Mouse (Mus musculus) neural tube, embryonic 13.5 days (tissue): ENCODE measurements around the gene Chtf18. TPM values are rescaled to one million over a fixed set of nuclear protein-coding genes. Genes with fewer than 3 reads are reported as not detected.
"Not testable (repeated sequence)": the region's sequence is repeated elsewhere in the genome, so short reads cannot be mapped to it uniquely, and the experiment has no call there.

ENCODE experiments used
- ATAC-seq: fragments of 200-750 bp; cut with Nextera tagmentation; 2 replicates; pipeline ENCODE4 v1.8.0; 2017; ENCODE audit warnings: low read depth, mild to moderate bottlenecking, moderate TSS enrichment, moderate library complexity
- H3K27ac ChIP-seq: fragments of 300-500 bp; sonication (generic); replicated peaks from 2 replicates; pipeline ENCODE4 v1.5.1; 2015; ENCODE audit warnings: moderate library complexity, mild to moderate bottlenecking, inconsistent platforms
- H3K27me3 ChIP-seq: fragments of 300-500 bp; sonication (generic); 2 replicates; pipeline ENCODE4 v1.6.1; 2015; ENCODE audit warnings: mild to moderate bottlenecking, inconsistent platforms
- H3K36me3 ChIP-seq: fragments of 300-500 bp; sonication (generic); 2 replicates; pipeline ENCODE4 v1.6.1; 2015; ENCODE audit warnings: mild to moderate bottlenecking, inconsistent platforms
- H3K4me1 ChIP-seq: fragments of 300-500 bp; sonication (generic); replicated peaks from 2 replicates; pipeline ENCODE4 v1.6.1; 2015; ENCODE audit warnings: inconsistent platforms
- H3K4me2 ChIP-seq: fragments of 300-500 bp; sonication (generic); 2 replicates; pipeline ENCODE4 v1.6.1; 2015; ENCODE audit warnings: inconsistent platforms, mild to moderate bottlenecking, moderate library complexity
- H3K4me3 ChIP-seq: fragments of 300-500 bp; sonication (generic); 2 replicates; pipeline ENCODE4 v1.5.1; 2015; ENCODE audit warnings: mild to moderate bottlenecking, inconsistent platforms
- H3K9ac ChIP-seq: fragments of 300-500 bp; sonication (generic); 2 replicates; pipeline ENCODE4 v1.6.1; 2015; ENCODE audit warnings: moderate library complexity, mild to moderate bottlenecking, inconsistent platforms
- H3K9me3 ChIP-seq: fragments of 300-500 bp; sonication (generic); 2 replicates; pipeline ENCODE4 v1.6.1; 2016; ENCODE audit warnings: inconsistent platforms
- WGBS: fragments of 180-500 bp; shearing (Covaris S2); methylation state at CpG from one replicate; pipeline ENCODE4 v1.1.7; 2015; 5-methylcytosine and 5-hydroxymethylcytosine counted together
- polyA plus RNA-seq: library from polyadenylated mRNA; unstranded; fragments of >200 nt; fragmentation: Nextera tagmentation; extraction: Ambion mirVana; gene quantifications from 2 replicates; pipeline ENCODE4 v1.2.1, GENCODE M21; 2015

The Chtf18 gene
- polyA plus RNA-seq, 1 experiment from 2014 or later: 7.3 TPM

GRCm38 (mm10) chr17:25755086-25755485 lies 27.9 kb upstream of the Chtf18 start:
- WGBS: 81% methylated on average over 4 of the region's 4 CpGs
- ATAC-seq: no peak
- peaks cover 16% of the 10 kb centered on the region for H3K27me3 ChIP-seq
- H3K4me1 ChIP-seq: peaks cover 8% of the 10 kb centered on the region
- H3K27ac ChIP-seq: no peak overlapping the region
- H3K4me3 ChIP-seq: no peak overlapping the region
- no peaks in the 10 kb centered on the region for H3K36me3 ChIP-seq
- no peak overlapping the region for H3K4me2 ChIP-seq
- 0 out of 2 replicates have a peak overlapping the region, but pooled peaks have one; percentile 17 for H3K9ac ChIP-seq
- H3K9me3 ChIP-seq: no peaks in the 10 kb centered on the region

GRCm38 (mm10) chr17:25754241-25754640 lies 27.0 kb upstream of the Chtf18 start, which contains the start of gene Msln:
Msln (minus strand) TSS chr17:25754378.
- no peak for ATAC-seq
- Histone ChIP-seq H3K36me3 (no peaks in the 10 kb centered on the region), H3K4me1 (peaks cover 8% of the 10 kb centered on the region), H3K9ac (no peak within 1 kb of the TSS), H3K4me3 (no peak within 1 kb of the TSS), H3K4me2 (no peak within 1 kb of the TSS), H3K9me3 (no peaks in the 10 kb centered on the region), H3K27me3 (peaks cover 12% of the 10 kb centered on the region), H3K27ac (no peak within 1 kb of the TSS)
- WGBS: 86% methylated on average over 9 of the region's 9 CpGs

- peaks cover 8% of the 10 kb centered on the region for H3K4me1 ChIP-seq
- H3K4me2 ChIP-seq: no peak overlapping the region
- peak overlapping the region; percentile 43; the same call in 1 of the 2 replicates for H3K9ac ChIP-seq
- ATAC-seq: no peak
- H3K4me3 ChIP-seq: no peak overlapping the region
- H3K36me3 ChIP-seq: no peaks in the 10 kb centered on the region
- H3K27ac ChIP-seq: no peak overlapping the region; the same call in 1 of the 2 replicates
- WGBS: 54% methylated on average over 5 of the region's 5 CpGs
- H3K9me3 ChIP-seq: no peaks in the 10 kb centered on the region
- no peaks in the 10 kb centered on the region; the same call in 1 of the 2 replicates for H3K27me3 ChIP-seq
These were observed 24.2 kb upstream of the Chtf18 start for GRCm38 (mm10) chr17:25751446-25751845.

GRCm38 (mm10) chr17:25749314-25749713 lies 22.1 kb upstream of the Chtf18 start:
- ATAC-seq: no peak
- 89% methylated on average over 6 of the region's 6 CpGs for WGBS

GRCm38 (mm10) chr17:25748238-25748637 lies 21.0 kb upstream of the Chtf18 start:
- Histone ChIP-seq H3K36me3 (no peaks in the 10 kb centered on the region), H3K27me3 (no peaks in the 10 kb centered on the region; the same call in 1 of the 2 replicates), H3K4me1 (peaks cover 8% of the 10 kb centered on the region), H3K9ac (no peak overlapping the region), H3K4me3 (no peak overlapping the region), H3K9me3 (no peaks in the 10 kb centered on the region), H3K4me2 (no peak overlapping the region), H3K27ac (no peak overlapping the region)
- ATAC-seq: no peak
- WGBS: 91% methylated on average over 4 of the region's 4 CpGs

More at GRCm38 (mm10) chr17:25749314-25749713, 22.1 kb upstream of the Chtf18 start:
- peaks cover 8% of the 10 kb centered on the region for H3K4me1 ChIP-seq
- H3K36me3 ChIP-seq: no peaks in the 10 kb centered on the region
- H3K27ac ChIP-seq: no peak overlapping the region
- no peak overlapping the region for H3K9ac ChIP-seq
- H3K4me3 ChIP-seq: no peak overlapping the region
- H3K9me3 ChIP-seq: no peaks in the 10 kb centered on the region
- H3K27me3 ChIP-seq: no peaks in the 10 kb centered on the region; the same call in 1 of the 2 replicates
- no peak overlapping the region for H3K4me2 ChIP-seq

- no peaks in the 10 kb centered on the region; the same call in 1 of the 2 replicates for H3K27me3 ChIP-seq
- no peaks in the 10 kb centered on the region for H3K4me1 ChIP-seq
- no peak overlapping the region for H3K4me3 ChIP-seq
- H3K27ac ChIP-seq: no peak overlapping the region
- H3K9me3 ChIP-seq: no peaks in the 10 kb centered on the region
- H3K4me2 ChIP-seq: no peak overlapping the region
- no peaks in the 10 kb centered on the region for H3K36me3 ChIP-seq
- no peak overlapping the region for H3K9ac ChIP-seq
- WGBS: 85% methylated on average over 10 of the region's 10 CpGs
- ATAC-seq: no peak
These were observed 17.1 kb upstream of the Chtf18 start for GRCm38 (mm10) chr17:25744311-25744710.

GRCm38 (mm10) chr17:25743831-25744230 lies 16.6 kb upstream of the Chtf18 start:
- WGBS: 95% methylated on average over 9 of the region's 9 CpGs

GRCm38 (mm10) chr17:25741471-25741870 lies 14.3 kb upstream of the Chtf18 start:
- not testable (repeated sequence) for H3K27me3 ChIP-seq, H3K4me3 ChIP-seq, H3K4me1 ChIP-seq, H3K9ac ChIP-seq, H3K27ac ChIP-seq, H3K9me3 ChIP-seq, ATAC-seq, H3K4me2 ChIP-seq, H3K36me3 ChIP-seq
- 74% methylated on average over 12 of the region's 12 CpGs for WGBS

More at GRCm38 (mm10) chr17:25743831-25744230, 16.6 kb upstream of the Chtf18 start:
- no peak for ATAC-seq
- no peak overlapping the region for H3K9ac ChIP-seq
- no peaks in the 10 kb centered on the region for H3K9me3 ChIP-seq
- no peaks in the 10 kb centered on the region for H3K4me1 ChIP-seq
- H3K27me3 ChIP-seq: no peaks in the 10 kb centered on the region; the same call in 1 of the 2 replicates
- H3K4me2 ChIP-seq: no peak overlapping the region
- no peak overlapping the region for H3K27ac ChIP-seq
- no peaks in the 10 kb centered on the region for H3K36me3 ChIP-seq
- no peak overlapping the region for H3K4me3 ChIP-seq

- Histone ChIP-seq H3K4me2 (no peak overlapping the region), H3K9me3 (no peaks in the 10 kb centered on the region), H3K4me1 (no peaks in the 10 kb centered on the region), H3K4me3 (no peak overlapping the region), H3K9ac (no peak overlapping the region), H3K36me3 (no peaks in the 10 kb centered on the region), H3K27ac (no peak overlapping the region), H3K27me3 (no peaks in the 10 kb centered on the region)
- no peak for ATAC-seq
- WGBS: 88% methylated on average over 7 of the region's 7 CpGs
These were observed 11.6 kb upstream of the Chtf18 start for GRCm38 (mm10) chr17:25738861-25739260.

GRCm38 (mm10) chr17:25735745-25736144 lies 8.5 kb upstream of the Chtf18 start, which contains the start of gene Mslnl:
Mslnl (plus strand) TSS chr17:25736042.
- no peaks in the 10 kb centered on the region for H3K9me3 ChIP-seq
- WGBS: 84% methylated on average over 3 of the region's 3 CpGs
- ATAC-seq: no peak
- no peaks in the 10 kb centered on the region for H3K27me3 ChIP-seq
- H3K36me3 ChIP-seq: peaks cover 5% of the 10 kb centered on the region
- H3K4me3 ChIP-seq: no peak within 1 kb of the TSS
- H3K9ac ChIP-seq: no peak within 1 kb of the TSS
- H3K4me2 ChIP-seq: no peak within 1 kb of the TSS
- no peak within 1 kb of the TSS for H3K27ac ChIP-seq
- 0 out of 2 replicates have a peak, but pooled peaks cover 3% of the 10 kb centered on the region for H3K4me1 ChIP-seq

GRCm38 (mm10) chr17:25735246-25735645 lies 8.0 kb upstream of the Chtf18 start:
- H3K27me3 ChIP-seq: no peaks in the 10 kb centered on the region
- no peaks in the 10 kb centered on the region for H3K9me3 ChIP-seq
- no peak overlapping the region for H3K4me3 ChIP-seq
- H3K9ac ChIP-seq: no peak overlapping the region
- no peak for ATAC-seq
- WGBS: 86% methylated on average over 5 of the region's 5 CpGs
- H3K4me1 ChIP-seq: 0 out of 2 replicates have a peak, but pooled peaks cover 3% of the 10 kb centered on the region
- H3K27ac ChIP-seq: no peak overlapping the region
- peaks cover 10% of the 10 kb centered on the region for H3K36me3 ChIP-seq
- no peak overlapping the region for H3K4me2 ChIP-seq

GRCm38 (mm10) chr17:25732082-25732481 lies 4.9 kb upstream of the Chtf18 start:
- peaks cover 14% of the 10 kb centered on the region for H3K4me1 ChIP-seq
- no peak for ATAC-seq
- H3K36me3 ChIP-seq: peaks cover 12% of the 10 kb centered on the region
- H3K27me3 ChIP-seq: no peaks in the 10 kb centered on the region
- no peaks in the 10 kb centered on the region for H3K9me3 ChIP-seq
- H3K4me2 ChIP-seq: no peak overlapping the region
- WGBS: 14% methylated on average over 2 of the region's 2 CpGs
- H3K9ac ChIP-seq: no peak overlapping the region
- no peak overlapping the region for H3K4me3 ChIP-seq
- no peak overlapping the region for H3K27ac ChIP-seq

GRCm38 (mm10) chr17:25728009-25728270 lies 721 bp upstream of the Chtf18 start:
- Histone ChIP-seq H3K4me3 (peak overlapping the region; percentile 58), H3K4me2 (peak overlapping the region; percentile 88), H3K9me3 (no peaks in the 10 kb centered on the region), H3K4me1 (peaks cover 25% of the 10 kb centered on the region), H3K27ac (no peak overlapping the region), H3K27me3 (no peaks in the 10 kb centered on the region), H3K36me3 (peaks cover 12% of the 10 kb centered on the region), H3K9ac (peak overlapping the region; percentile 87)
- 28% methylated on average over 4 of the region's 4 CpGs for WGBS
- peak; percentile 4; the same call in 1 of the 2 replicates for ATAC-seq
